10 mouse cellular contexts compared by ENCODE assay signal in genomic region chr7:38189136-38189982, GRCm38 (mm10). TPM values are rescaled to one million over a fixed set of nuclear protein-coding genes. Genes with fewer than 3 reads are reported as not detected.
DNase-seq lines count a peak whose midpoint lies in the region; ATAC-seq and TF ChIP-seq lines count a peak whose summit lies in the region.
"Had no signal": no experiment of that assay in that cellular context is flagged by ENCODE, and none has a peak within 500 bp of the region (broad histone marks: within the 10 kb centered on the region; RNA-seq: fewer than 3 reads in every experiment).

No protein-coding gene starts in this region.

- H3K4me3 ChIP-seq in kidney, embryonic 16.5 days (ENCODE audit: low read length) = no peak overlapping the region
- H3K4me3 ChIP-seq in liver, embryonic 12.5 days = no peak overlapping the region
- H3K4me3 ChIP-seq in spleen, adult 2 months (ENCODE audit: extremely low read depth, insufficient read depth, insufficient read length) = peak overlapping the region; percentile 39
- H3K4me3 ChIP-seq in limb, embryonic 10.5 days = no peak overlapping the region
- H3K4me3 ChIP-seq: erythroblast, embryonic 14.5 days; myocyte had no signal

- TF ChIP-seq CTCF in spleen, adult 2 months (IDR thresholded peaks at IDR 0.05; ENCODE audit: extremely low read depth, insufficient read depth, insufficient read length, insufficient replicate concordance) = no peak

- H3K9ac ChIP-seq in kidney, embryonic 16.5 days (replicated peaks; ENCODE audit: low read length) = no peak overlapping the region
- no peak overlapping the region for H3K9ac ChIP-seq in liver, embryonic 12.5 days

- H3K27me3 ChIP-seq in kidney, embryonic 16.5 days (ENCODE audit: insufficient read depth, low read length) = no peaks in the 10 kb centered on the region
- no peaks in the 10 kb centered on the region for H3K27me3 ChIP-seq in liver, embryonic 12.5 days (replicated peaks)
- no peaks in the 10 kb centered on the region for H3K27me3 ChIP-seq in spleen, adult 2 months (ENCODE audit: control insufficient read depth, insufficient read depth, low read length)
- no peaks in the 10 kb centered on the region for H3K27me3 ChIP-seq in limb, embryonic 10.5 days (ENCODE audit: low read depth, poor library complexity, severe bottlenecking)

- H3K27ac ChIP-seq in kidney, embryonic 16.5 days (ENCODE audit: low read length) = peak overlapping the region; percentile 69
- H3K27ac ChIP-seq in liver, embryonic 12.5 days = peak overlapping the region; percentile 27; the same call in 1 of the 2 replicates
- H3K27ac ChIP-seq in spleen, adult 2 months (ENCODE audit: insufficient read depth, low read length) = peak overlapping the region; percentile 84
- no peak overlapping the region for H3K27ac ChIP-seq in limb, embryonic 10.5 days

- H3K4me2 ChIP-seq in kidney, embryonic 16.5 days (replicated peaks; ENCODE audit: low read depth, low read length) = no peak overlapping the region
- peak overlapping the region; percentile 0; the same call in 1 of the 2 replicates for H3K4me2 ChIP-seq in liver, embryonic 12.5 days

- 0 out of 2 replicates have a peak, but pooled peaks cover 2% of the 10 kb centered on the region for H3K9me3 ChIP-seq in kidney, embryonic 16.5 days (ENCODE audit: low read length)
- no peaks in the 10 kb centered on the region for H3K9me3 ChIP-seq in liver, embryonic 12.5 days (replicated peaks)
- H3K9me3 ChIP-seq in limb, embryonic 10.5 days (replicated peaks) = no peaks in the 10 kb centered on the region

- 45% methylated on average over 15 of the region's 15 CpGs for WGBS in kidney, embryonic 16.5 days
- 34% methylated on average over 15 of the region's 15 CpGs for WGBS in liver, embryonic 12.5 days (ENCODE audit: insufficient replicate concordance)
- 7% methylated on average over 15 of the region's 15 CpGs for whole genome bisulfite sequencing in spleen, adult 2 months
- WGBS in limb, embryonic 10.5 days = 85% methylated on average over 15 of the region's 15 CpGs

- DNase-seq in kidney, adult 18-20 months = no peak
- peak; percentile 52 for DNase-seq in NIH3T3 (ENCODE audit: low read depth)
- DNase-seq in spleen, adult 2 months (ENCODE audit: low read depth in 1 of 2, low spot score in 2 of 2) = peak; percentile 41
- no peak for DNase-seq in embryo, embryonic 11 days
- no peak for DNase-seq in ovary, adult 18-20 months (ENCODE audit: low spot score)
- no peak for DNase-seq in limb, embryonic 10.5 days (ENCODE audit: low spot score)

- peaks cover 5% of the 10 kb centered on the region for H3K4me1 ChIP-seq in kidney, embryonic 16.5 days (ENCODE audit: insufficient read depth, low read length)
- H3K4me1 ChIP-seq in liver, embryonic 12.5 days = peaks cover 28% of the 10 kb centered on the region
- peaks cover 36% of the 10 kb centered on the region for H3K4me1 ChIP-seq in spleen, adult 2 months (ENCODE audit: control insufficient read depth, insufficient read depth, insufficient read length)
- H3K4me1 ChIP-seq in limb, embryonic 10.5 days = peaks cover 8% of the 10 kb centered on the region

- no peaks in the 10 kb centered on the region for H3K36me3 ChIP-seq in kidney, embryonic 16.5 days (ENCODE audit: insufficient read depth, low read length)
- peaks cover 8% of the 10 kb centered on the region; the same call in 1 of the 2 replicates for H3K36me3 ChIP-seq in liver, embryonic 12.5 days
- no peaks in the 10 kb centered on the region for H3K36me3 ChIP-seq in spleen, adult 2 months (ENCODE audit: control insufficient read depth, insufficient read depth, low read length)
- peaks cover 8% of the 10 kb centered on the region for H3K36me3 ChIP-seq in limb, embryonic 10.5 days

- no peak for TF ChIP-seq POLR2A in spleen, adult 2 months (IDR thresholded peaks at IDR 0.05; ENCODE audit: low read depth, low read length)

- ATAC-seq in kidney, embryonic 16.5 days (ENCODE audit: low FRiP score, low TSS enrichment) = peak; percentile 85
- ATAC-seq in liver, embryonic 12.5 days = peak; percentile 42; the same call in 1 of the 2 replicates

RNA-seq across cellular contexts. Expression of gene 1600014C10Rik, which starts 6.3 kb away (rescaled TPM):
- polyA plus RNA-seq in kidney, embryonic 16.5 days (2015; fragmentation: Nextera tagmentation; extraction: Ambion mirVana) = 17.6 and 18.9 TPM in 2 replicates
- polyA plus RNA-seq in liver, embryonic 12.5 days (2016; fragmentation: Nextera tagmentation; extraction: Ambion mirVana) = 7.0 and 7.5 TPM in 2 replicates
- polyA plus RNA-seq in spleen, adult 2 months (2012; rRNA removed) = 14.1 and 19.5 TPM in 2 replicates
- polyA plus RNA-seq in limb, embryonic 10.5 days (2016; fragmentation: Nextera tagmentation; extraction: Ambion mirVana) = 12.2 and 14.5 TPM in 2 replicates
- polyA plus RNA-seq: erythroblast, embryonic 14.5 days had no signal

RNA-seq across cellular contexts. Expression of gene Plekhf1, which starts 38.5 kb away (rescaled TPM):
- 5.9 and 6.3 TPM in 2 replicates for polyA plus RNA-seq in kidney, embryonic 16.5 days (2015; fragmentation: Nextera tagmentation; extraction: Ambion mirVana)
- 0.45 and 0.55 TPM in 2 replicates for polyA plus RNA-seq in liver, embryonic 12.5 days (2016; fragmentation: Nextera tagmentation; extraction: Ambion mirVana)
- polyA plus RNA-seq in spleen, adult 2 months (2012; rRNA removed) = 1.6 TPM in 2 replicates
- polyA plus RNA-seq in limb, embryonic 10.5 days (2016; fragmentation: Nextera tagmentation; extraction: Ambion mirVana) = 2.9 and 4.3 TPM in 2 replicates

Comparison
In these comparisons a context has a peak if more than half of its experiments do, and no peak if none do; other contexts are left out.
1. DNase-seq: peak in NIH3T3 (single experiment) and spleen, adult 2 months (2 of 2); none in kidney, adult 18-20 months (single experiment), embryo, embryonic 11 days (single experiment), ovary, adult 18-20 months (single experiment) and limb, embryonic 10.5 days (single experiment).